Mouse (Mus musculus) G1E (cell line): ENCODE data around the gene Ptprt.

ENCODE experiments used
- CTCF ChIP-seq: IDR thresholded peaks from 2 replicates; pipeline ENCODE4 v1.5.1; 2012; ENCODE audit warnings: low read depth, low read length, inconsistent platforms, mixed read lengths
- GATA1 ChIP-seq: IDR thresholded peaks from 2 replicates; pipeline ENCODE4 v1.6.1; 2012; ENCODE audit warnings: borderline replicate concordance, low read length, inconsistent platforms, mixed read lengths
- GATA2 ChIP-seq: IDR thresholded peaks from 2 replicates; pipeline ENCODE4 v1.6.1; 2012; ENCODE audit warnings: low read depth, low read length, inconsistent platforms, borderline replicate concordance
- POLR2AphosphoS5 ChIP-seq: IDR thresholded peaks from 2 replicates; pipeline ENCODE4 v1.6.1; 2012; ENCODE audit warnings: low read depth, low read length, inconsistent platforms; ENCODE audit not compliant: insufficient replicate concordance
- TAL1 ChIP-seq: conservative IDR thresholded peaks from 2 replicates; pipeline ENCODE4 v1.6.1; 2012; ENCODE audit warnings: low read depth, low read length, inconsistent platforms, mixed read lengths

DNA sequence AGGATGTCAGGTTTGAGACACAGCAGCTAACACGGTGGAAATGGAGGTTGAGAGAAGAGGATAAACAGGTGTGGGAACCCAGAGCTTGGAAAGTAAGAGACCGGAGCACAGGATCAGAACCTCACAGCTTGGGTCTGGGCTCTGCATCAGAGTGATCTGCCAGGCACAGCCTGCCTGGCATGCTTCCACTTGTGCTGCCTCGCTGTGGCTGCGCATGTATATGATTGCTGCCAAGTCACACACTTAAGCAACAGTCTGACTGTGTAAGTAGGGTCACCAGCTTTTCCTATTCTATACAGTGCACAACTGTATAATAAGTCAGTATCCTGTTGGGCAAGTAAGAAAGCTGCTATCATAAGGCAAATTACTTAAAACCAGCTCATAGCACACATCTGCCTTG, 249.9 kb downstream of the Ptprt start:
- TF ChIP-seq CTCF (no peak), TAL1 (no peak), GATA1 (no peak), GATA2 (no peak), POLR2AphosphoS5 (no peak)
